Mouse (Mus musculus) gastrocnemius, adult 18-20 months (tissue): ENCODE results near the gene Smdt1. TPM values are rescaled to one million over a fixed set of nuclear protein-coding genes. Genes with fewer than 3 reads are reported as not detected.
A peak's percentile ranks its signal among the peaks of the same experiment; 100 is the strongest.

Source experiments
- DNase-seq: peaks from one replicate; pipeline ENCODE4 v3.0.0; 2021; ENCODE audit warnings: low spot score
- long read RNA-seq, 2 experiments: library from polyadenylated mRNA; stranded (forward); transcript quantifications; one replicate each; pipeline ENCODE4 v2.0.0; 2021
- total RNA-seq, 2 experiments: library from RNA; stranded (reverse); gene quantifications; 2 replicates each; pipeline ENCODE4 v1.2.3; 2021

Smdt1 gene
- total RNA-seq: 100 to 1,000 TPM; 123 to 154 TPM
- long read RNA-seq, experiment 1, transcript Smdt1-204 (3 exons, 597 nt): minor isoform, 22 of 236 reads
- long read RNA-seq, experiment 1, transcript Smdt1-201 (3 exons, 705 nt): major isoform, 87 of 236 reads
- long read RNA-seq, experiment 1, partial matches to known transcripts: 0 of 236 reads
- long read RNA-seq, experiment 1, other reads (novel, unspliced or antisense): 127 of 236 reads
- long read RNA-seq, experiment 2, transcript Smdt1-204 (3 exons, 597 nt): minor isoform, 11 of 164 reads
- long read RNA-seq, experiment 2, transcript Smdt1-201 (3 exons, 705 nt): major isoform, 52 of 164 reads
- long read RNA-seq, experiment 2, partial matches to known transcripts: 3 of 164 reads
- long read RNA-seq, experiment 2, other reads (novel, unspliced or antisense): 98 of 164 reads

DNA sequence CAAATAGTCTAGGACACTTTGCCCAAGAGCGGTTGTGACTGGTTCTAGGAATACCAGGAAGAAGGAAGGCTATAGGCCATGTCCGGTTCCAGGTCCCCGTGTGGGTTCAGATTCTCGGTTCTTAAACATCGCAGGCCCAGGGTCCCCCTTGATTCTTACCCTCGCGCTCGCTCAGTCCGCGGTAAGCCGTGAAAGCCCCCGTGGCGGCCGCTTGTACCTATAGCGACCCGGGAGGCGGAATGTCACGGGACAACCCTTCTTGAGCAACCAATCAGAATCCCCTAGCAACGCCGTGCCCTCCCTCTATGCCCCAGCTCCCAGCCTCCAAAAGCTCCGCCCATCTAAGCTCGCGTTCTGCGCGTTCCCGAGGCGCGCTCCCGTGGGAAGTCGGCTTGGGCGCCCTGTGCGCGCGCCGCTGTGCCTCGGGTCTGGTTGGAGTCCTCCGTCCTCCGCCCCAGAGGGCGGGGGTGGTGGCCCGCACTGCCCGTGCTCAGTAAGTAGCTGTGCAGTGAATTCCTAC, at the start of gene Smdt1, which contains the start of the genes Naga and Pheta2:
TSS of gene Smdt1 (plus strand) at position 367 of the 520 bp plus-strand sequence.
TSS of gene Naga (minus strand) at position 333 of the 520 bp plus-strand sequence.
TSS of gene Pheta2 (plus strand) at position 350 of the 520 bp plus-strand sequence.
- peak; percentile 97 for DNase-seq

DNA sequence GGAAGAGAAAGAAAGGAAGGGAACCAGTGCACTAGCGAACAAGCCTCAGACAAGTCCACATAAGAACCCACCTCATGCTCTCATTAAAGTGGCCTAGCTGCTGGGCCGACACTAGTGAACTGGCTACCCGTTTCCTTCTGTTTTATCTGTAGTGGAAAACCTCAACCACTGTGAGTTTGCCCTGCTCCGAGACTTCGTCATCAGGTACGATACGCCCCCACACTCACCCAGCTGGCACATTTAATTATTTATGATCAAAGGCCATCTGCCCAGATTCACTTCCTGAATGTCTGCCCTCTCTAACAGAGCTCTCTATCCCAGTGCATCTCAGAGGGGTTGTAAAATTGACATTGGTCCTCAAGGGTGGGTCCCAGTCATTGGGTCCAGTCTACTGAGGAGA, 48.5 kb upstream of the Smdt1 start:
- no peak for DNase-seq

DNA sequence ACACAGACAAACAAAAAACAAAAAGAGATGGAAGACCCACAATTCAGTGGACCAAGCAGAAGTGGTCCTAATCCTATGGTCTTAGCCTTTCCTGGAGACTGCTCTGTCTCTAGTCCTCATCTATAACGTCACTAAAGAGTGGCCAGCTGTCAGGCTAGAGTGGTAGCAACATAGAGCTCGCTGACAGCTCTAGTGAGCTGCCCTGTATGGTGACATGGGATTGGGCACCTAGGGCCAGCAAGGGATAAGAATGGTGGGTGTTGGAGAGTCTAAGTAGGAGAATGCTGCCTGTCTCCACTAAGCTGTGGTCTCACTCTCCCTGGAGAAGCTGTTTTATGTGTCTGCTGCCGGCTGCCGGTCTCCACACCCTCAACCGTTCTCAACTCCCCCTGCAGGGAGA, 45.9 kb upstream of the Smdt1 start:
- DNase-seq: no peak

DNA sequence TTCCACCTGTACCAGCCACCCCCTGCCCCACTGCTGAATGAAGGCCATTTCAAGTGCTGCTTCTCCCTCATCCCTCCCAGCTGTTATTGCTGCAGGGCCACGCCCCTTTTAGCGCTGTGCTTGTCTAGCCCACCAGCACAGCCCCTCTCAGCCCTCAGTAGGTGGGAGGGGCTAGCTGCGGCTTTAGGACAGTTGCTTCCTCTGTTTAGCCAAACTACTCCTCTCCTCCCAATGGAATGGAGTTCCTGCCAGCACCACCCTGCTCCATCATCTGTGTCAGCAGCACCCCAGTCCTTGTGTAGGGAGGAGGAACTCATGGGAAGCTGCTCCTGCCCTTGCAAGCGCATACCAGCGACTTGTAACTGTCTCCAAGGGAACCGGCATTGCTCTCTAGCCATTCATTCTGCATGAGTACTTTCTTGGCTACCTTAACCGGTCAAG, 45.5 kb upstream of the Smdt1 start:
- DNase-seq: no peak

DNA sequence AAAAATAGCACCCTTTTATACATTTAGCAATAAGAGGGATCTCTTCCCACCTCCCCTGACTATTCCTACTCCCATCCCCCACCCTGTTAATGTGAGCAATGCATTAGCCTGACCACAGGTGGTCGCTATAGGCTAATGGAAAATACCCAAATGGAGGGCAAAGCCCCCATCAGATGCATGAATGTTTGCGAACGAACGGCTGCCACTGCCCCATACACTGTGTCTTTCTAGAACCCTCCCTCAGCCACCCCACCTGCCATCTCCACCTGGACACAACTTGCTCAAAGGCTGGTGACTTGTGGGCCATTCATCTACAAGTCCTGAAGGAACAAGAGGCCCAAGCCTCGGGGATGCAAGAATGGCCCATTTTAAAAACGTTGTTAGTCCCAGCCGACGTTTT, 44.7 kb upstream of the Smdt1 start:
- DNase-seq: no peak

DNA sequence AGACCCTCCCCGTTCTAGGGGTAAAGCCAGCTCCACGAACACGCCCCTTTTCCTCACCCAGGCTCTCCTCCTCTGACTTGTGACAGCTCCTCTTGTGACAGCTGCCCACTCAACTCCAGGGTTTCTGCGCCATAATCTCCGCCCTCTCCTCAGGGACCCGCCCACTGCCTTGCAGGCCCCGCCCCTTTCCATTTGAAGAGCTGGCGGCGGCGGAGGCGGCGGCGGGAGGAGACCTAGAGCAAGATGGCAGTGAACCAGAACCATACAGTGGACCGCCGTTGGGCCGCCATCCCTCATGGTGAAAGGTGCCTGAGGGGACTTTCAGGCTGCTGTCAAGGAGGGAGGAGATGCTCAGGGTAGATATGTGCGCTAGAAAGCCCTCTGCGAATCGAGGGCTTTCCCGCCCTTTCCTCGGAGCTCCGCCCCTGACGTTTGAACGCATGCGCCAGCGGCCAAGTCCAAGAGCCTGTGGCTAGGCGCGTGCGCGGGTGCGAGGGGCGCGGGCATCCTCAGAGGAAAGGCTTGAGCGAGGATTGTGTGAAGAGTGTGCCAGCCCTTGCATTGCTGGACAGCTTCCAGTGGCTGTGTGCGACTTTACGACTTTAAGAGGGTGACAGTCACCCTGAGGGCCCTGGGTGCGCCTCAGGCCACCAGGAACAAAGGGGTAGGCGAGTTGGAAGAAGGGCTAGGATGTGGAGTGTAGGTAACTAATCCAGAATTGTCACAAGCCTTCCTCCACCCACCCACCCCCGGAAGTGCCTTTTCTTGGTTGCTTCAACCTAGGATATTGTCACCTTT, 39.8 kb upstream of the Smdt1 start, which contains the start of gene Wbp2nl:
TSS of gene Wbp2nl (plus strand) at position 191 of the 798 bp plus-strand sequence.
- DNase-seq: no peak

DNA sequence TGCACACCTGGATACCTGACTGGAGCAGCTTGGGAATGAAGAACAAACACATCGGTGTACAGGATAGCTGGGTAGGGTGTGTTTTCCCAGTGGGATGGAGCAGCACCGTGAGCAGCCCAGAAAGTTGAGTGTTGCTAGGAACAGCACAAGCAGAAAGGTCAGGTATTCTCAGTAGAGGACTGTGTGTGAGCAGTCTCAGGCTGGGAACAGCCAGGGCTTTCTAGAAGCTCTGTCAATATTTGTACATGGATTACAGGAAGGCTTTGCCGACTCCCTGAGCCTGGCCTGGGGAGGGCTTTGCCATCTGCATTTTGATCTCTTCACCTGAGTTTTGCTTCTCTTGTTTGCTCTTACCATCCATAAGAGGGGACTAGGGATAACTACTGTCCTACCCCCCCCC, 31.7 kb upstream of the Smdt1 start:
- DNase-seq: no peak

DNA sequence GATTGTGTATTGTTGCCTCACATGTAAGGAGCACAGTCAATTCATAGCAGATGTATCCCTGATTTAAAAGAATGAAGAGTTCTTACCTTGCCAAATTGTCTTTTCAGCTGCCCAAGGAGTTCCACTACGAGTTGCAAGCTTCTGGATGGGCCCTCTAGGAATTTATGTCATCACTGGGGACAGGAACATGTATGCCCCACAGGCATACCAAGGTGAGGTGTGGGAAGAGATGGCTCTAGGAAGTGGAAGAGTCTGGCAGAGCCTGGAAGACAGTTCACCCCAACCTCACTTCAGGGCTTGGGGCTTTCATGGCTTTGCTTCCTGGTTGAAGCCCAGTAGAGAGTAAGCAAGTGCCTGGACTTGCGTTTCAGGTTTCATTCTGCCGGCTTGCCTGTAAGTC, 30.3 kb upstream of the Smdt1 start:
- no peak for DNase-seq

DNA sequence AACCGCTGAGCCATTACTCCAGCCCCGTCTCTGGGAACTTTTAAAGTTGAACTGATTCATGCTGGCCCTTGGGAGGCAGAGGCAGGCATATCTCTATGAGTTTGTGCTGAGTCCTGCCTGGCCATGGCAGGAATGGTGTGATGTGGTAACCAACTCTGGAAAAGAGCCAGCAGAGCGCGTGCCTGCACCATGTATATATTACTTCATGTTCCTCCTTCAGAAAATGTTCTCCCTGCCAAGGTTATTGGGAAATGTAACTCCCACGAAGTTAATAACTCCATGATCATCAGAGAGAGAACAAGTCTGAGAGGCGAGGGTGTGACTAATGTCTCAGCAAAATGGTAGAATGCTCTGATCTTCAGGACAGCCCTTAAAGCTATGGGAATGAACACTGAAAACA, 20.9 kb upstream of the Smdt1 start:
- no peak for DNase-seq

DNA sequence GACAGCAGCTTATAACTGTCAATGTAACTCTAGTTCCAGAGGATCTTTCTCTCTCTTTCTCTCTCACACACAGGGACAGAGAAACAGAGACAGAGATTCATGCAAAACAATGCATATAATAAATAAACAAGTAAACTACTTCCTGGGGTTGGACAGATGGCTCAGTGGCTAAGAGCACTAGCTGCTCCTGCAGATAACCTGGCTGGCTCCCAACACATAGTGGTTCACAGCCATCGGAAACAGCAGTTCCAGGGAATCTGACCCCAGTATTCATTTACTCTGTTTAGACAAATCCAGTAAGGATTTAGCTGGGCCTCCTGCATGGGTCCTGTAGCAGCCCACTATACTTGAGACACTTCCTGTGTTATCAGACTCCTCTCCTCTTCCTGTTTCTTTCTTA, 19.1 kb upstream of the Smdt1 start:
- no peak for DNase-seq

DNA sequence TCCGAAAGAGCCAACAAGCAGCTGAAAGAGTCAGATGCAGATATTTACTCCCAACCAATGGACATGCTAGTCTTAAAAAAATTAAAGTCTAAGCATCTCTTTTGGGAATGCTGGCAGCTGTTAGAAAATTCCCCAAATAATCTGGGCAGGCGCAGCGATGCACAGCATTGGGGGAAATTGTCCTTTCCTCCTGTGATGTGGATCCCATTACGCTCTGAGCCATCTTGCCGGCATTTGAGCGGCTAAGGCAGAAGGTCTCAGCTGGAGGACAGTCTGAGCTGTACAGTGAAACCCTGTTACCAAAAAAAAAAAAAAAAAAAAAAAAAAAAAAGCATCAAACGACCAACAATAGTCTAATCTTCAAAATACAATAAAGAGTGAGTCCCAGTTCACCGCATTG, 16.6 kb upstream of the Smdt1 start:
- DNase-seq: no peak

DNA sequence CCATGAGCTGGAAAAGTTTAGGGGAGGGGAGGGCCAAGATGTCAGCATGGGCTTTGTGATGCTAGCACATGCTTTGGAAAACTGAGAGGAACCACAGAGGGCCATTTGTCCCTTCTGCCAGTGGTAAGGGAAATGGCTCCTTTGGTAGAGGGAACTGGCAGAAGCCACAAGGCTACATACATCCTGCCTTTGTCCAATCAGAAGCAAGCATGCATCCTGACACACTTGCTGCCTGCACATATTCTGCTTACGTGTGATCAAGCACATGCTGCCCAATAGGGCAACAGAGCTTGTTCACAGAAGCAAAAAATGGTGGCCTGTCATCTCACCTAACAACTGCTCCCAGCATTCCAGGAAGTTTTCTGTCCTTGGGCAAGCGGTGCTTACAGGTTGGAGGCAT, 13.4 kb upstream of the Smdt1 start:
- no peak for DNase-seq

DNA sequence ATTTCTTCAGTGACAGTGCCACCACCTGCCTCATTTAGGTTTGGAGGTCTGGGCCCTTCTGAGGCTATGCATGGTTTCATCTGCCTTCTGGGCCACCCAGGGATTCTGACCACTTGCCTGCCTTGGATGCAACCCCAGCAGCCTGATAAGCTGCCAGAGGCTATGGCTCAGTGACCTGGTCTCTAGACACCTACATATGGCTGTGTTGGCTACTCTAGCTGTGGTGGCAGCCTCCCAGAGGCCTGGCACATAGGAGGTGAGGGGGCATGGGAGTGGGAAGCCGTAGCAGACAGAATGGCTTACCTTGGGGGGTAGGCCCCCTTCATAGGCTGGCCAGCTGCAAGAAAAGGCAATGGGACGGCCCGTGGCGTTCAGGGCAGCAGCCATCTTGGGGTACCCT, 3.6 kb upstream of the Smdt1 start:
- DNase-seq: no peak

DNA sequence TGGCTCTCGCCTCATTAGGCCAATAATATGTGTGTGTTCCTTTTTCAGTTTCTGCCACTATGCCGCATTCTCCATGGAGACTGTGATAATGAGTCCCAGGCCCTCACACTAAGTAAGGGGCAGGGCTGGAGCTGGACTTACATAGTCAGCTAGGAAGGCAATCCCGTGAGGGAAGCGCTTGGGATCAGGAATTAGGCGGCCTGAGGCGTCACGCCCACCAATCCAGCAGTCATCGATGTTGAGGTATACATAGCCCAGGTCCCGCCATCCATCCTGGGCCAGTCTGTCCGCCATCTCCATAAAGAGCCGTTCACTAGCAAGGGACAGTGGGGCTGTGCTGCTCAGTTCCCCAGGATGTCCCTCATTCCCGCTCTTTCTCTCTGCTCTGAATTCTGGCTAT, 2.1 kb upstream of the Smdt1 start:
- no peak for DNase-seq

DNA sequence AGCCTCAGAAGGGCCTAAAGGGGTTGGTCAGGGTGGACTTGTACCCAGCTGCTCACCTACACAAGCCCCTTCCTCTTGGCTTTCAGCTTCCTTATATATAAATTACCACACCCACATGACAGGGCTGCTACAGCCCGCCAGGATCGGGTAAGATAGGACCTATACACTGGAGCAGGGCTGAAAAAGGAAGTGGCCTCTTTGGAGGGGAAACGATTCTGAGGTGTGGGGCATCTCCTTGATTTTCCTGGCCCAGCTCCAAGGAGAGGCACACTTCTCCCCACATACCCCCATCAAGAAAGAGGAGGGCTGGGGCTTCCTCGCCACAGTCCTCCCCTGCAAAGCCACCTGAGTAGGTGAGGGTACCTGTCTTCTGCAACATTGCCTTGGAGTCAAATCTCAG, 884 bp upstream of the Smdt1 start:
- no peak for DNase-seq

DNA sequence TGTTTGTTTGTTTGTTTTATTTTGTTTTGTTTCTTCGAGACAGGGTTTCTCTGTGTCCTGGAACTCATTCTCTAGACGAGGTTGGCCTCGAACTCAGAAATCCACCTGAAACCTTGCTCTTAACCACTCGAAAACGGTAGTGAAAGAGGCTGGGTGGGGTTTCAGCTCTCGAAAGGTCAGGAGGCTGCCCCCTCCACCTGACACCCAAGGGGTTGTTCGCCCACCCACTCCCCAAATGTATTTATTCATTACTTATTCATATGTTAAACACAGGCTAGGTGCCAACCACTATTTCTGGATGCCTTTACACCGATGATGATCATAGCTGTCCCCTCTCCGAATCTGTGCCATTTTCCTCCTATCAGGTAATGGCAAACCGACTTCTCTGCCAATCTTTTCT, 391 bp downstream of the Smdt1 start:
- DNase-seq: no peak

DNA sequence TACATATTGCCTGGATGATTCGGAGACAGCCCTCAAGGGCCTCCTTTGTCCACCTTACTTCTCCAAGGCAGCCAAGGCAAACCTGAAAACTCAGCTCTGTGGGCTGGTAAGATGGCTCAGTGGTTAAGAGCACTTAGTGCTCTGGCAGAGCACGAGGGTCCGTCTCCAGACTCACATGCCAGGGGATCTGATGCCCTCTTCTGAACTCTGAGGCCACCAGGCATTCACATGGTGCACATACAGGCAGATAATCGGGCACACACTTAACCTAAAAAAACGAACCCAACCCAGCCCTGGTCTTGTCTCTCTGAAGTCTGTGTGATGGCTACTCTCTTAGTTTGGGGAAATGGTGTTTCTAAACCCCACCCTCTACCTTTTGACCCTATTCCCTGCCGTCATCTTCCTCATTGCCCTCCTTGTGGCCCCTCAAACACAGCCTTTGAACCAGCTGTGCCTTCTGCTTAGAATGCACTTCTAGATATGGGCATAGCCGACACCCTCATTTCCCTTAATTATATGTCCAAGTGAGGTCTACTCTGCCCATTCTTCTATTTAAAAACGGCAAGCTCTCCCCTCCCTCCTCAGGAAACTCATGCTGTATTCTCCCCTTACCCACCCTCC, 985 bp downstream of the Smdt1 start:
- DNase-seq: no peak

DNA sequence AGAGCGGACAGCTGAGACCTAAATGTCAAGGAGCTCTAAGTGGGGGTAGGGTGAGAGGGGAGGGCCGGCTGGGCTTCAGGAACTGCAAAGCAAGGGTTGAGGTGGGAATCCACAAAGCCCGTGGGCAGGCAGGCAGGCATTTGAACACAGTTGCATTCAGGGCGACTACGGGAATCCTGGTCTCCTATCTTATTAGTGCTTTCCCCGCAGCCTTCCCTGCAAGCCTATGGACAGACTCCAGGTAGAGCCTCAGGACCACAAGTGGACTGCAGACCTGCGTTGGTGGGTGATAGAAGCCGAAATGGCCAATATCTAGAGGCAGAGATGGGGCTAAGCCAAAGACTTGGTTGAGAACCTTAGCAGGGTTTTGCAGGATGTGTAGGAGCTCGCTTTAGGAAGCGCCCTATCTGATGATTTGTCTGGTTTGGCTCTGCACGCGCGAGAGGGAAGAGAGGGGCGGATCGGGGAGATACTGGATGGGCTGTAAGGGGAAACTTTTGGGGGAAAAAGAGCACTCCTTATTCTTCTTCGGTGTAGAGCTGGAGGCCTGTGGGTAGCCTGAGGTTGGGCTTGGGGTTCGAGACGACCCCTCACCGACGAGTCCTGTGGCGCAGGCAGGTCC, 1.8 kb downstream of the Smdt1 start:
- DNase-seq: no peak

DNA sequence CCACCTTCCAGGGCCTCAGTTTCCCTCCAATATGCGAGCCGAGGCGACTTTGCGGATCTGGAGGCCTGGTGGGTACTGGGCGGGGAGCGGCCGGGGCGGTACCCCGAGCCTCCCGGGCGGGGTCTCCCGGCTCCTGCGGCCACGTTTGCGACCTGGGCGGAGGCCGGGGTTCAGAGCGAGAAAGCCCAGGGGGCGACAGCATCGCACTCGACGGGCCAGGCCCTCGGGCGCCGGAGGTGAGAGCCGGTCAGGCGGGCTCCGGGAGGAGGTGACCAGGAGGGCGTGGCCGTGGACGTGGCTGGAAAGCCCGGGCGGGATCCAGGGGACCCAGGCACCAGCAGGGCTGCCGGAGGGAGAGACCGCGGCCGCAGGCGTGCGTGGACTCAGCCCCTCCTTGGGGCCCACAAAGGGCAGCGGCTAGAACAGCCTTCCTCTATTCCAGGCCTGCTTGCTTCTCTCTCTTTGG, 2.3 kb downstream of the Smdt1 start:
- DNase-seq: peak; percentile 56

DNA sequence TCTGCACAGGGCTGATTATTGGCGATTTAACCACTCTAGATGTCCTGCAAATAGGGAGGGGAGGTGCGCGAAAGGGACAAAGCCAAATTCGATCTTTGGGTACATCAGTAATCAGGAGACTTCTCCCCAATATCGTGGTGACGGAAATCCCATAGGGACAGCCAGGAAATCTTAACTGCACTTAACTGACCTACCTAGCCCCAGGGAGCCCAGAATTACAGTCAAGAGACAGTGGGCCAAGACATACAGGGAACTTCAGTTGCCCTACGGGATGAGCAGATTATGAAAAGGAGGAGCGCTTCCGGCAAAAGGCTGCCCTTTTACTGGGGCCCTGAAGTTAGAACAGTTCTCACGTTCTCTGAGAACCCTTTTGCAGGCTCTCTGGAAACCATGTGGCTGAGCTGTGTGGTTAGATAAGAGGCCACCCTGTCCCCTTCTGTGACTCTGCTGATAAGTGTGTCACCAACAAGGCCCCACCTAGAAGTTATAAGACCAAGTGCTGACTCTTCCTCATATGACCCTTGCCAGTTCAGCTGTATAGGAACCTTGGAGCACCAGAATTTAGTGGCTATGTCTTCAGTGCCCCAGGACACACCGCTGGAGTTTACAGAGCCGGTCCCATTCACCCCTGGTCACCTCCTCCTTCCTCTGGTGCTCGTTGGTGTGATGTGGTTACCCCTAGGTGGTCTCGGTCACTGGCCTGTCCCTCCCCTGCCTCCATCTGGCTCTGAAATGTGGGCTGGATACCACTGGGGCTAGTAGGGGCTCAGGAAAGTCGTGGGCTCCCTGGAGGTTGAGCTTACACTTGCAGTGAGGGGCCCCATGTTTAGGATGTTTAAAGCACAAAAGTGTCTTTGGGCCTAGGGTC, 3.1 kb downstream of the Smdt1 start:
- no peak for DNase-seq
